Mouse (Mus musculus): ENCODE results near the gene Ifrd1.
A peak's percentile ranks its signal among the peaks of the same experiment; 100 is the strongest.

The Ifrd1 gene

GRCm38 (mm10) chr12:40243241-40243640 is 5.1 kb downstream of the Ifrd1 start:
- no peak for DNase-seq (ENCODE audit: low spot score)

- no peak for DNase-seq (ENCODE audit: low spot score)
Observed at GRCm38 (mm10) chr12:40239161-40239560, 9.1 kb downstream of the Ifrd1 start.

GRCm38 (mm10) chr12:40232231-40232630 is 16.1 kb downstream of the Ifrd1 start:
- DNase-seq (ENCODE audit: low spot score), result no peak

DNA sequence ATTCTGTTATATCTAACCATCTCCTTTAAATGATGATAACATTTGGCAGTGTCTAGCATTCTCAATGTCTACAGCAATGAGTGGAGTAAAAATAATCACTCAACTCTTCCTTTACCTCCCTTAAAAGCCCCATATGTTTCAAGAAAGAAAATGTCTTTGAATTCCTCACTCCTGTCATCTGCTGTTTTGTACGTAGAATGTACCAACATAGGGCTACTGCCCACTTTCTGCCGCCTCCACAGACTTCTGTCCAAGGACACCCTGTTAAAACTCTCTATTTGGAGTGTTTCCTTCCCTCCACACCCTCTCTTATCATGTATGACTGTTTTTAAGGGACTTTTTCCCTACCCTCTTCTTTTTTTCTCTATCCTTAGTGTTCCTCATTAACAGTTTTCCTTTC is 16.7 kb downstream of the Ifrd1 start:
- DNase-seq (ENCODE audit: low spot score), result no peak

DNA sequence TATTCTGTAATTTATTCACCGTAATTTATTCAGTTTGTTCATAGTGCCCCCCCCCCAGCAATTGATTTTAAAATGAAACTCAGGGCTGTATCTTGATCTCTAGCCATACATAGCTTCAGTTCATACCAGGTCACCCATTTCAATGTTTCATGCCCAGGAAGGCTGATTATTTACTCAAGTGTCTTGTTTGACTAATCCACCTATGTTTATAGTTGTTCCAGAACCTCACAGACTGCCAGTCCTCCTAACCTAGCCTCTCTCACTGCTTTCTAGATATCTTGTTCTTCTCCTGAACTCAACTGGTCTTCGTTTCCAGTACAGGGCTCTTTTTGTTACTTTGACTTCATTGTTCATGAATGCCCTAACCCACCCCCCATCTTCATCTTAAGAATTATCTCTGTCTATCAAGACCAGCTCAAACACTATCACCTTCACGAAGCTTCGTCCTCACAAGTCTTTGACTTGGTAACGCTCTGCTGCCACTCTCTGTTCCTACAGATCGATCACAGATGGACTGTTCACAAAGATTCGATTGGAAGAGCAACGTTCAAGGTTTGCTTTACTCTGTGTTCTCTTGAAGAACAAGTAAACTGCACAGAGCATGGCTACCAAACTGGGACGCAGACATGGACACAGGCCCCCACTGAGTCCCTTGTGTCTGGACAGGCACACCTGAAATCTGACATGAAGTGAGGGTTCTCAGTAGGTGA is 24.0 kb downstream of the Ifrd1 start:
- DNase-seq (ENCODE audit: low spot score), result no peak

DNA sequence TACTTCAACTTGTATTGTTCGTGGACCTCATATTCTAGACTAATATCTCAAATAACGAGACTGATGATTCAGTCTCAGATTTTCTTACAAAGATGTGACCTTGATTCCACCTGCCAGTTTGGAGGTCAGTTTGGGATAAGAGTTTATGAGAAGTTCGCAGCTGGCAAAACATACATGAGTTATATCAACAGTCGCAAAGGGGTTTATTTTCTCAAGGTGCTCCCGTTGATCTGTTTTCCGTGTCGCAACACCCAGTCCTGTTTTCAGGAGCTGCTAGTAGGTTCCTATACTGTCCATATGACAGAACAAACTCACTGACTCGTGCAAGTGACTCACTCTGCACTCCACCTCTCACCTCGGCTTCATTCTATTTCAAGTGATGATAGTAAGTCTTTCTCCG is 24.6 kb downstream of the Ifrd1 start:
- DNase-seq (ENCODE audit: low spot score), result no peak

- peak; percentile 98 for DNase-seq (ENCODE audit: low spot score)
Observed at GRCm38 (mm10) chr12:40223082-40223619, 25.2 kb downstream of the Ifrd1 start.

- peak; percentile 94 for DNase-seq (ENCODE audit: low spot score)
Observed at GRCm38 (mm10) chr12:40222251-40223081, 25.8 kb downstream of the Ifrd1 start.

DNA sequence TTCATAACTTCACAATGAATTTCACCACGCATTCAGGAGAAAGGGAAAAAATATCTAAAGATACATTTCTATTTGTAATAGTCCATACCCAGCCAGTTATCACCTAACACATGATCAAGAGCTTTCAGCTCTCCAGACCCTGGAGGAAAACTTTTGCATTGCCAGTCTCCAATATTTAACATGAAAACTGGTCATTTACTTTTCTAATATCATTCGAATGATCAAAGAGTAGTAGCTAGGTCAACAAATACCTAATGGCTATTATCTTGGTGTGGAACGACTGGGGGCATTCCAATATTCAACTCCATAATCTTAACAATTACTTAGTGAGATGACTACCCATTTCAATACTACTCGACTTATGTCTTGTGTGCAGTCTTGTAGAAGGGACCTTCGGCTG is 26.7 kb downstream of the Ifrd1 start:
- no peak for DNase-seq (ENCODE audit: low spot score)

DNA sequence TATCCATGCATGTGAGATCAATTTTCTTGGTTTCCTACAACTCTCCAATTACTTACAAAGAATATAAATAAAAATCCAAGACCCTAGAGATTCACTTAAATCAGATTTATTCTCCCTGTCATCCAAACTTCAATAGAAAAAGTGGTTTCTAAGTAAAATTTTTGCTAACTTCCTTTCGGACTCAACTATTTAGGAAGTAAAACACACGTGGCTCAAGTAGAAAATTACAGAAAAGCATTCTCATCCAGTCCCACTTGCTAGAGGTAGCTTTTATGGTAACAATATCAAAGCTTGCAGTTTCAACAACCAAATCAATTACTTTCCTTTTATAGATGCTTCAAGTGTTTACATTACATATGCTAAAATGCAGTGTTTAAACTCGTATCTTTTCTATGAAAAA is 27.4 kb downstream of the Ifrd1 start:
- no peak for DNase-seq (ENCODE audit: low spot score)

DNA sequence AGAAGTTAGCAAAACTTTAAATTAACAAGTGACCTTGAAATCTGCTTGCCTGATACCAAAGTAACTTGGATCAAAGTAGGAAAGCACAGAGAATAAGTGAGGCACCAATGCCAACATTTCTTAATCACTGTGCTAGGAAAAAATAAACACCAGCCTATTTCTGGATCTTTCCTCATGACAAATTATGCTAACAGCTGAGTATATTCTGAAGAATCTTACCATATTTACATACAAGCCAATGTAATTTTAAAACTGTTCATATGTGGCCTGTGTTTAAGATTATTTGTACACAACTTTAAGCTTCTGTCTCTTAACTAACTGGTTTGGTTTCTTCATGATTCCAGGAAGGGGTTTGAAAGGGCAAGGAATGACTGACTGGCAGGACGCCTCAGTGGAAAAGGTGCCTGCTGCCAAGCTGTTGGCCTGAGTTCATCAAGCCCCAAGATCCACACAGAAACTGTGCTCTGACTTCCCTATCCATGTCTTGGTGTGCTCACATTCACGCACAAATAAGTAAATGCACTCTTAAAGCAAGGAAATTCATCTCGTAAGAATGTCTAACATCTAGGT is 28.2 kb downstream of the Ifrd1 start:
- DNase-seq (ENCODE audit: low spot score), result no peak

DNA sequence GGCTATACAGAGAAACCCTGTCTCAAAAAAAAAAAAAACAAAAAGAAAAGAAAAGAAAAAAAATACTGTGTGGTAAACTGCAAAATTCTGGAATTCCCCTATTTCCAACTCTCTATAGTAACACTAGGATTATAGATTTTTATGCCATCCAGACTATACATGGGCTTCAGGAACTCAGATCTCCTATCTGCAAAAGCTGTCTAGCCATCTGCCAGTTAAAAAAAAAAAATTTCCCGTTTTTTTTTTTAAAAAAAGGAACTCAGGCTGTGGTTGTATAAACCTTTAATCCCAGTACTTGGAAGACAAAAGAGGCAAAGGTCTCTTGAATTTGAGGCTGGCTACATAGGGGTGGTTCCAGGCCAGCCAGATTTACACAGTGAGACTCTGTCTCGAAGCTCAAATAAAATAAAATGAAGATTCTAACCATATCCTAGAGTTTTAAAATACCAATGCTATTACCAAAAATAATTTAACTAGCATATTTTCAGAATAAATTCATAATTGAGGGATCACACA is 29.8 kb downstream of the Ifrd1 start:
- DNase-seq (ENCODE audit: low spot score), result no peak

DNA sequence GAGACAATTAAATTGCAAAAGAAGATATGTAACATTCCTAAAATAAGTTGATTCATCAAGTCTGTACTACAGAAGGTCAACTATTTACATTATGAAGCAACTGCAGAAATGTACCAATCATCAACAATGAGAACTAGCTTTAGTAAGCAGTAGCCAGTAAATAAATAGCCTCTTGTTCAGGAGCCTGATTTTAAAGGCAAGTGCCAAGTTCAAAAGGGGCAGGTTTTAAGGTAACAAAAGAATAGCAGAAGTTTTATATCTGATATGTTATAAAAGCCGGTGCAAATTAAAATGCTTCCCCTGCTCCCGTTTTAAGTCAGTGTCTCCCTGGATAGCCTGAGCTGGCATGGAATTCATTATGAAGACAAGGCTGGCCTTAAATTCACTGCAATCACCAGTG is 30.5 kb downstream of the Ifrd1 start:
- DNase-seq (ENCODE audit: low spot score), result no peak

GRCm38 (mm10) chr12:40214888-40215876 is 33.1 kb downstream of the Ifrd1 start:
- DNase-seq (ENCODE audit: low spot score), result no peak

- no peak for DNase-seq (ENCODE audit: low spot score)
Observed at GRCm38 (mm10) chr12:40209049-40209448, 39.3 kb downstream of the Ifrd1 start.

GRCm38 (mm10) chr12:40207909-40208308 is 40.4 kb downstream of the Ifrd1 start:
- no peak for DNase-seq (ENCODE audit: low spot score)

DNA sequence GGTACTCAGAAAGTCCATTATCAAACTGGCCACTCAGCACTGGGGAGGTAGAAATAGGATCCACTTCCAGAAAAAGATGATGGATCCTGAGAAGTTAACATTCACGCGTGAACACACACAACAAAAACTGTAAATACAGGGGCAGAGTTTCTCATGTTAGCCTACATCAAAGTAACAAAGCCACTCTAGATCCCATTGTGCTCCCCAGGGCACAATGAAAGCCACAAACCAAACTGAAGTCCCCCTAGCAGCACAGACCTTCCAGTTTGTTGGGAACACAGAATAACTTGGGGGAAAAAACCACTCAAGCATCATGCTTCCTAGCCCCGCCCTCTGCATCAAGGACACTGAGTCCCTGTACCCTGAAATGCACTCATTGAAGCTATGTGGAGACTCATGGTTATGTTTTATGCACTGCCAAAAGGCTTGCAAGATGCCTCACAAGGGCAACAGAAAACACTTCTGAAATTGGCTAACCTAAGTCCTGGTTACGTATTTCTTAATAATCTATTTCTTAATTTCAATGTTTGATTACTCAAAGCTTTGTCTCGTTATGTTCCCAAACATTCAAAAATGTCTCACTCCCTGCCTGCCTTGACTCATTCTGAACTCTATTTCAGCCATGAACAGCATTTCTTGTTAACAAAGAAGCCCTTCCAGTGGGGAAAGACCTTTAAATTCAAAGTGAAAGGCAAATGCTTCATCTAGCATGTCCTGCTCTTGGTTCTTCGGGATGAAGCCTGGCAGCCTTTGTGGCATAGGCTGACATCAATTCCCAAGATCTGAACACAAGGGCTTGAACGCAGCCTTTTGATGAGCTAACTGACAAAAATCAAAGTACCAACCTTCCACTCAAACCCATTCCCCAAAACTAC is 45.9 kb downstream of the Ifrd1 start:
- DNase-seq (ENCODE audit: low spot score), result no peak

DNA sequence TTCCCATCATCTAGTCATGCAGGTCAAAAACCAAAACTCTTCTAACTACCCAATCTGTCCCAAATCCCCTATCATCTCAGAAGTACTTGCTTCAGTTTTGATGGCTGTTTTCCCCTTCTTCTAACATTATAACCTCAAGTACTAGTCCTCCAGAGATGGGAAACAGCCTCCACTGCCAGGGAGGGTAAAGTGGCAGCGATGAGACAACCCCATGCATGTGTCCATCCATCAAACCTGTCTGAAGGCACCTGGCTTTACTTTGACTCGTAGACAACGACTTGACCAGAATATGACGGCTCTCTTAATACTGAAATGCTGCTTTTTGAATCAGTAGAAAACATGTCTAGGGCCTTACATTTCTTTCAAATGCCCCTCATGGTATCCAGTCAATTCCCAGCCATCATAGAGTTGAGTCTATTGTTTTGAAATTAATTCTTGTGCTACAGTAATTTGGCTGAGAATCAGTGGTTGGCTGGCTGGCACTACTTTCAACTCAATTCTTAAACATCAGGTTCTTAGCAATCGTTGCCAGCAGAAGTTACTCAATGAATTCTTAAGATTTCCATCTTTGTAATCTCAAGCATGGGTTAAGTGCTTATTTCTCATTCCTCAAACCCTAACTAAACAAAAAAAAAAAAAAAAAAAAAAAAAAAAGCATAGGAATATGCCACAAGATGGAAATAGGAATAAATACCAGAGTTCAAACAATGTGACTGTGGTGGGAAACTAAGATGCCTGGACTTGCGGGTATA is 47.6 kb downstream of the Ifrd1 start:
- DNase-seq (ENCODE audit: low spot score), result no peak

- peak; percentile 45 for DNase-seq (ENCODE audit: low spot score)
Observed at GRCm38 (mm10) chr12:40199795-40200402, 48.4 kb downstream of the Ifrd1 start.

Measured in yolk sac, embryonic 10.5 days (tissue).